Mouse (Mus musculus): ENCODE results near the gene Arid3b. TPM values are rescaled to one million over a fixed set of nuclear protein-coding genes. Genes with fewer than 3 reads are reported as not detected.
"Not testable (repeated sequence)": the region's sequence is repeated elsewhere in the genome, so short reads cannot be mapped to it uniquely, and the experiment has no call there.

Arid3b gene
- polyA plus RNA-seq (2011; ENCODE audit: insufficient read depth, insufficient read length, low read depth, missing spikeins) = 87.8 and 93.0 TPM in 2 replicates

- peak within 1 kb of the TSS; percentile 71 for H3K27ac ChIP-seq (ENCODE audit: insufficient read depth, low read length)
Observed at GRCm38 (mm10) chr9:57836581-57837170, at the start of gene Arid3b. TSS of gene Arid3b (minus strand) at chr9:57836793.

DNA sequence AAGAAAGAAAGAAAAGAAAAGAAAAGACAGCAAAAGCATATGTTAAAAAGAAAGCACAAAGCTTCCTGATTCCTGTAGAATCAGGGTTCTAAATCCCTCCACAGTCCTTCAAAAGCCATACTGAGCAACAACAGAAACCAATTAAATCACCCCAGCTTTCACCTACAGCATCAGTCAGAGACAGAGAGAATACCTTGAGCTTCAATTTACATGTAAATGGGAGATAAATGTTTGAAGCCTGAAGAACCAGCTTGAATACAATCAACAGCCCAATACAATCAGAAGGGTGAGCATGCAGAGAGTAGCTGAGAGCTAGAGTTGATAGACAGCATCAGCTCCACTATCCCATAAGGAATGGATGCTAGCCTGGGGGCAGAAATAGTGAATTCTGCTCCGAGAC, 46.8 kb upstream of the Arid3b start:
- Histone ChIP-seq H3K36me3 (ENCODE audit: control insufficient read depth, insufficient read depth, low read length, poor library complexity, severe bottlenecking) (no peaks in the 10 kb centered on the region), H3K9ac (ENCODE audit: low read depth, poor library complexity, severe bottlenecking) (no peak overlapping the region), H3K4me3 (ENCODE audit: low read depth, low read length) (no peak overlapping the region), H3K9me3 (replicated peaks; ENCODE audit: control insufficient read depth, insufficient read depth, low read length, poor library complexity, severe bottlenecking) (no peaks in the 10 kb centered on the region), H3K27me3 (ENCODE audit: control insufficient read depth, insufficient read depth, low read length, poor library complexity, severe bottlenecking) (no peaks in the 10 kb centered on the region), H3K4me1 (ENCODE audit: control insufficient read depth, insufficient read depth, low read length) (no peaks in the 10 kb centered on the region), H3K27ac (ENCODE audit: insufficient read depth, low read length) (no peak overlapping the region)
- TF ChIP-seq CTCF (IDR thresholded peaks at IDR 0.05; ENCODE audit: low read depth, low read length) = no peak
- TF ChIP-seq POLR2A (IDR thresholded peaks at IDR 0.05; ENCODE audit: insufficient read depth, low read length) = no peak
- TF ChIP-seq EP300 (IDR thresholded peaks at IDR 0.05; ENCODE audit: insufficient read depth, low read depth, low read length) = no peak

More at GRCm38 (mm10) chr9:57836581-57837170, at the start of gene Arid3b:
- peak within 1 kb of the TSS; percentile 91 for H3K9ac ChIP-seq (ENCODE audit: low read depth, poor library complexity, severe bottlenecking)
- H3K4me3 ChIP-seq (ENCODE audit: low read depth, low read length) = peak within 1 kb of the TSS; percentile 94
- TF ChIP-seq EP300 (IDR thresholded peaks at IDR 0.05; ENCODE audit: insufficient read depth, low read depth, low read length) (peak; percentile 3; the same call in 1 of the 2 replicates), POLR2A (IDR thresholded peaks at IDR 0.05; ENCODE audit: insufficient read depth, low read length) (peak; percentile 79), CTCF (IDR thresholded peaks at IDR 0.05; ENCODE audit: low read depth, low read length) (no peak)
- no peaks in the 10 kb centered on the region for H3K9me3 ChIP-seq (replicated peaks; ENCODE audit: control insufficient read depth, insufficient read depth, low read length, poor library complexity, severe bottlenecking)
- no peaks in the 10 kb centered on the region for H3K27me3 ChIP-seq (ENCODE audit: control insufficient read depth, insufficient read depth, low read length, poor library complexity, severe bottlenecking)
- H3K36me3 ChIP-seq (ENCODE audit: control insufficient read depth, insufficient read depth, low read length, poor library complexity, severe bottlenecking) = peaks cover 5% of the 10 kb centered on the region; the same call in 1 of the 2 replicates
- peaks cover 2% of the 10 kb centered on the region for H3K4me1 ChIP-seq (ENCODE audit: control insufficient read depth, insufficient read depth, low read length)

- not testable (repeated sequence) for H3K36me3 ChIP-seq (ENCODE audit: control insufficient read depth, insufficient read depth, low read length, poor library complexity, severe bottlenecking); H3K9ac ChIP-seq (ENCODE audit: low read depth, poor library complexity, severe bottlenecking); H3K27me3 ChIP-seq (ENCODE audit: control insufficient read depth, insufficient read depth, low read length, poor library complexity, severe bottlenecking); H3K9me3 ChIP-seq (replicated peaks; ENCODE audit: control insufficient read depth, insufficient read depth, low read length, poor library complexity, severe bottlenecking); H3K4me3 ChIP-seq (ENCODE audit: low read depth, low read length); H3K4me1 ChIP-seq (ENCODE audit: control insufficient read depth, insufficient read depth, low read length); H3K27ac ChIP-seq (ENCODE audit: insufficient read depth, low read length)
Observed at GRCm38 (mm10) chr9:57881781-57882180, 45.2 kb upstream of the Arid3b start.

- H3K4me3 ChIP-seq (ENCODE audit: low read depth, low read length) = no peak overlapping the region
- H3K36me3 ChIP-seq (ENCODE audit: control insufficient read depth, insufficient read depth, low read length, poor library complexity, severe bottlenecking) = no peaks in the 10 kb centered on the region
- no peaks in the 10 kb centered on the region for H3K9me3 ChIP-seq (replicated peaks; ENCODE audit: control insufficient read depth, insufficient read depth, low read length, poor library complexity, severe bottlenecking)
- no peaks in the 10 kb centered on the region for H3K27me3 ChIP-seq (ENCODE audit: control insufficient read depth, insufficient read depth, low read length, poor library complexity, severe bottlenecking)
- H3K9ac ChIP-seq (ENCODE audit: low read depth, poor library complexity, severe bottlenecking) = no peak overlapping the region
- H3K27ac ChIP-seq (ENCODE audit: insufficient read depth, low read length) = no peak overlapping the region
- H3K4me1 ChIP-seq (ENCODE audit: control insufficient read depth, insufficient read depth, low read length) = no peaks in the 10 kb centered on the region
- no peak for TF ChIP-seq EP300 (IDR thresholded peaks at IDR 0.05; ENCODE audit: insufficient read depth, low read depth, low read length)
- no peak for TF ChIP-seq POLR2A (IDR thresholded peaks at IDR 0.05; ENCODE audit: insufficient read depth, low read length)
- no peak for TF ChIP-seq CTCF (IDR thresholded peaks at IDR 0.05; ENCODE audit: low read depth, low read length)
Observed at GRCm38 (mm10) chr9:57880278-57880677, 43.7 kb upstream of the Arid3b start.

DNA sequence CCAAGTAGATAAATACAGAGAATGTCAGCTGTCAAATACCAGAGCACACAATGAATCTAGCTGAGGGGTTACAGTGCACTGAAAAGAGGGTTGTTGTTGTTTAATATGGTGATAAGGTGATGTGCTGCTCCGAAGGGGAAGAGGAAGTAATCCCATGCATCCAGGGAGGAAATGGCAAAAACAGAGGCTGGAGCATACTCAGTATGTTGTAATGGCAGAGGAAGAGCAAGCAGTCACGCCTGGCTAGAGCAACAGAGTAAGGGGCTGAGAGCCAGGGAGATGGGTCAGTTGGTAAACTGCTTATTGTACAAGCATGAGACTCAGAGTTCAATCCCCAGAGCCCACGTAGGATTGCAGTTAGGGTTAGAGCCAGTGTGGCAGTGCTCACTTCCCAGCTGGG, 42.6 kb upstream of the Arid3b start:
- Histone ChIP-seq H3K4me1 (ENCODE audit: control insufficient read depth, insufficient read depth, low read length) (no peaks in the 10 kb centered on the region), H3K27me3 (ENCODE audit: control insufficient read depth, insufficient read depth, low read length, poor library complexity, severe bottlenecking) (no peaks in the 10 kb centered on the region), H3K9me3 (replicated peaks; ENCODE audit: control insufficient read depth, insufficient read depth, low read length, poor library complexity, severe bottlenecking) (no peaks in the 10 kb centered on the region), H3K36me3 (ENCODE audit: control insufficient read depth, insufficient read depth, low read length, poor library complexity, severe bottlenecking) (no peaks in the 10 kb centered on the region), H3K9ac (ENCODE audit: low read depth, poor library complexity, severe bottlenecking) (no peak overlapping the region), H3K27ac (ENCODE audit: insufficient read depth, low read length) (no peak overlapping the region), H3K4me3 (ENCODE audit: low read depth, low read length) (no peak overlapping the region)
- TF ChIP-seq POLR2A (IDR thresholded peaks at IDR 0.05; ENCODE audit: insufficient read depth, low read length) (no peak), CTCF (IDR thresholded peaks at IDR 0.05; ENCODE audit: low read depth, low read length) (no peak), EP300 (IDR thresholded peaks at IDR 0.05; ENCODE audit: insufficient read depth, low read depth, low read length) (no peak)

GRCm38 (mm10) chr9:57874994-57875393, 38.4 kb upstream of the Arid3b start:
- no peaks in the 10 kb centered on the region for H3K36me3 ChIP-seq (ENCODE audit: control insufficient read depth, insufficient read depth, low read length, poor library complexity, severe bottlenecking)
- H3K27ac ChIP-seq (ENCODE audit: insufficient read depth, low read length) = no peak overlapping the region
- no peak overlapping the region for H3K9ac ChIP-seq (ENCODE audit: low read depth, poor library complexity, severe bottlenecking)
- no peak for TF ChIP-seq POLR2A (IDR thresholded peaks at IDR 0.05; ENCODE audit: insufficient read depth, low read length)
- TF ChIP-seq CTCF (IDR thresholded peaks at IDR 0.05; ENCODE audit: low read depth, low read length) = no peak
- no peak for TF ChIP-seq EP300 (IDR thresholded peaks at IDR 0.05; ENCODE audit: insufficient read depth, low read depth, low read length)
- H3K4me1 ChIP-seq (ENCODE audit: control insufficient read depth, insufficient read depth, low read length) = no peaks in the 10 kb centered on the region
- no peaks in the 10 kb centered on the region for H3K9me3 ChIP-seq (replicated peaks; ENCODE audit: control insufficient read depth, insufficient read depth, low read length, poor library complexity, severe bottlenecking)
- H3K27me3 ChIP-seq (ENCODE audit: control insufficient read depth, insufficient read depth, low read length, poor library complexity, severe bottlenecking) = no peaks in the 10 kb centered on the region
- H3K4me3 ChIP-seq (ENCODE audit: low read depth, low read length) = no peak overlapping the region

All from ES-Bruce4 (cell line).